Mouse (Mus musculus): ENCODE data around the gene Ror2. TPM values are rescaled to one million over a fixed set of nuclear protein-coding genes. Genes with fewer than 3 reads are reported as not detected.

The Ror2 gene
- polyA plus RNA-seq, 1 experiment = not detected

GRCm38 (mm10) chr13:53237455-53237854 lies 48.5 kb downstream of the Ror2 start:
- H3K36me3 ChIP-seq (replicated peaks; ENCODE audit: low read length) = no peaks in the 10 kb centered on the region
- no peak overlapping the region for H3K4me3 ChIP-seq (replicated peaks)
- TF ChIP-seq FLI1 (IDR thresholded peaks at IDR 0.05; ENCODE audit: low read length) (no peak), GATA1 (IDR thresholded peaks at IDR 0.05; ENCODE audit: borderline replicate concordance, low read length) (no peak)
- peaks cover 26% of the 10 kb centered on the region for H3K9me3 ChIP-seq
- H3K27me3 ChIP-seq (replicated peaks) = peaks cover 15% of the 10 kb centered on the region
- H3K4me1 ChIP-seq = no peaks in the 10 kb centered on the region

- no peaks in the 10 kb centered on the region for H3K4me1 ChIP-seq
- no peak overlapping the region for H3K4me3 ChIP-seq (replicated peaks)
- H3K36me3 ChIP-seq (replicated peaks; ENCODE audit: low read length) = no peaks in the 10 kb centered on the region
- peaks cover 20% of the 10 kb centered on the region for H3K9me3 ChIP-seq
- peaks cover 15% of the 10 kb centered on the region for H3K27me3 ChIP-seq (replicated peaks)
- no peak for TF ChIP-seq GATA1 (IDR thresholded peaks at IDR 0.05; ENCODE audit: borderline replicate concordance, low read length)
- no peak for TF ChIP-seq FLI1 (IDR thresholded peaks at IDR 0.05; ENCODE audit: low read length)
Observed at GRCm38 (mm10) chr13:53236434-53237401, 49.2 kb downstream of the Ror2 start.

GRCm38 (mm10) chr13:53235953-53236352 lies 50.0 kb downstream of the Ror2 start:
- no peaks in the 10 kb centered on the region for H3K4me1 ChIP-seq
- H3K9me3 ChIP-seq = peaks cover 12% of the 10 kb centered on the region
- H3K27me3 ChIP-seq (replicated peaks) = peaks cover 15% of the 10 kb centered on the region
- H3K36me3 ChIP-seq (replicated peaks; ENCODE audit: low read length) = no peaks in the 10 kb centered on the region
- H3K4me3 ChIP-seq (replicated peaks) = no peak overlapping the region
- TF ChIP-seq FLI1 (IDR thresholded peaks at IDR 0.05; ENCODE audit: low read length) = no peak
- no peak for TF ChIP-seq GATA1 (IDR thresholded peaks at IDR 0.05; ENCODE audit: borderline replicate concordance, low read length)

- Histone ChIP-seq H3K27me3 (replicated peaks) (peaks cover 15% of the 10 kb centered on the region), H3K4me3 (replicated peaks) (no peak overlapping the region)
- TF ChIP-seq GATA1 (IDR thresholded peaks at IDR 0.05; ENCODE audit: borderline replicate concordance, low read length) (no peak), FLI1 (IDR thresholded peaks at IDR 0.05; ENCODE audit: low read length) (no peak)
Observed at GRCm38 (mm10) chr13:53234844-53235243, 51.1 kb downstream of the Ror2 start.

GRCm38 (mm10) chr13:53233826-53234786 lies 51.8 kb downstream of the Ror2 start:
- no peak overlapping the region for H3K4me3 ChIP-seq (replicated peaks)

More at GRCm38 (mm10) chr13:53234844-53235243, 51.1 kb downstream of the Ror2 start:
- Histone ChIP-seq H3K36me3 (replicated peaks; ENCODE audit: low read length) (no peaks in the 10 kb centered on the region), H3K9me3 (peaks cover 6% of the 10 kb centered on the region; the same call in 1 of the 2 replicates), H3K4me1 (no peaks in the 10 kb centered on the region)

GRCm38 (mm10) chr13:53233381-53233780 lies 52.5 kb downstream of the Ror2 start:
- Histone ChIP-seq H3K4me1 (no peaks in the 10 kb centered on the region), H3K9me3 (peaks cover 15% of the 10 kb centered on the region), H3K36me3 (replicated peaks; ENCODE audit: low read length) (no peaks in the 10 kb centered on the region), H3K27me3 (replicated peaks) (peaks cover 15% of the 10 kb centered on the region), H3K4me3 (replicated peaks) (no peak overlapping the region)
- TF ChIP-seq GATA1 (IDR thresholded peaks at IDR 0.05; ENCODE audit: borderline replicate concordance, low read length) (no peak), FLI1 (IDR thresholded peaks at IDR 0.05; ENCODE audit: low read length) (no peak)

More at GRCm38 (mm10) chr13:53233826-53234786, 51.8 kb downstream of the Ror2 start:
- H3K27me3 ChIP-seq (replicated peaks) = peaks cover 15% of the 10 kb centered on the region
- no peaks in the 10 kb centered on the region for H3K36me3 ChIP-seq (replicated peaks; ENCODE audit: low read length)
- peaks cover 12% of the 10 kb centered on the region; the same call in 1 of the 2 replicates for H3K9me3 ChIP-seq
- no peaks in the 10 kb centered on the region for H3K4me1 ChIP-seq
- TF ChIP-seq FLI1 (IDR thresholded peaks at IDR 0.05; ENCODE audit: low read length) = no peak
- TF ChIP-seq GATA1 (IDR thresholded peaks at IDR 0.05; ENCODE audit: borderline replicate concordance, low read length) = no peak

GRCm38 (mm10) chr13:53232419-53232818 lies 53.5 kb downstream of the Ror2 start:
- no peak for TF ChIP-seq FLI1 (IDR thresholded peaks at IDR 0.05; ENCODE audit: low read length)
- TF ChIP-seq GATA1 (IDR thresholded peaks at IDR 0.05; ENCODE audit: borderline replicate concordance, low read length) = no peak
- no peaks in the 10 kb centered on the region for H3K36me3 ChIP-seq (replicated peaks; ENCODE audit: low read length)
- H3K27me3 ChIP-seq (replicated peaks) = peaks cover 15% of the 10 kb centered on the region
- no peaks in the 10 kb centered on the region for H3K4me1 ChIP-seq
- no peak overlapping the region for H3K4me3 ChIP-seq (replicated peaks)
- H3K9me3 ChIP-seq = peaks cover 20% of the 10 kb centered on the region

GRCm38 (mm10) chr13:53230446-53231161 lies 55.3 kb downstream of the Ror2 start:
- TF ChIP-seq FLI1 (IDR thresholded peaks at IDR 0.05; ENCODE audit: low read length) = no peak
- no peak for TF ChIP-seq GATA1 (IDR thresholded peaks at IDR 0.05; ENCODE audit: borderline replicate concordance, low read length)
- Histone ChIP-seq H3K4me3 (replicated peaks) (no peak overlapping the region), H3K9me3 (peaks cover 30% of the 10 kb centered on the region), H3K27me3 (replicated peaks) (peaks cover 8% of the 10 kb centered on the region), H3K4me1 (no peaks in the 10 kb centered on the region), H3K36me3 (replicated peaks; ENCODE audit: low read length) (no peaks in the 10 kb centered on the region)

- TF ChIP-seq GATA1 (IDR thresholded peaks at IDR 0.05; ENCODE audit: borderline replicate concordance, low read length) = no peak
- no peak for TF ChIP-seq FLI1 (IDR thresholded peaks at IDR 0.05; ENCODE audit: low read length)
- Histone ChIP-seq H3K27me3 (replicated peaks) (no peaks in the 10 kb centered on the region), H3K36me3 (replicated peaks; ENCODE audit: low read length) (no peaks in the 10 kb centered on the region), H3K9me3 (peaks cover 49% of the 10 kb centered on the region), H3K4me3 (replicated peaks) (no peak overlapping the region), H3K4me1 (no peaks in the 10 kb centered on the region)
Observed at GRCm38 (mm10) chr13:53227019-53227418, 58.9 kb downstream of the Ror2 start.

Measured in megakaryocyte, embryonic 14.5 days (primary cell).